Mouse (Mus musculus): ENCODE measurements at regions not wholly inside any gene's neighbourhood (a gene's known extent, or its start where the extent isn't known, plus 50 kb on each side); places are given as distances from the start of the nearest gene placed in this dataset.

DNA sequence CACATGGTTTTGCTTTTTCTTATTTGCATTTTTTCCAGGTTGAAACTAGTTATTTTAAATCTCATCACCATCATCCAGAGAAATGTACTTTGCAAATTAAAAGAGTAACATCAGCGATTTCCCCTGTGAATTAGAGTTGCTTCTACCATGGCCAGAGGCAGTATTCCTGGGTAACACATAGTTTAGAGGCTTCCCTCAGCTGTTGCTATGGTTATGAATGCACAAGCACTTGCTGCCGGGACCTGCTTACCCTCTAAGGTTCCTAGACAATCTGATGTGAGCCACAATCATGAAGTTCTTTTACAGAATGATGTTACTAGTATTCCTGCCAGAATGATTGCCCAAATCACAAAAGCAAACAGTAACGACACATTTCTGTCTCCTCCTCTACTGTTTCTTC, 302.5 kb downstream of the 9330182O14Rik start:
- no peak for TF ChIP-seq POLR2A (IDR thresholded peaks at IDR 0.05; ENCODE audit: borderline replicate concordance, extremely low read depth, insufficient read depth, insufficient read length, poor library complexity, severe bottlenecking)
- no peak for TF ChIP-seq CTCF (IDR thresholded peaks at IDR 0.05; ENCODE audit: borderline replicate concordance, extremely low read depth, insufficient read depth, insufficient read length)
